Mouse (Mus musculus) forebrain, postnatal 0 days (tissue): ENCODE data around the gene Nol6. TPM values are rescaled to one million over a fixed set of nuclear protein-coding genes. Genes with fewer than 3 reads are reported as not detected.

Source experiments
- ATAC-seq: fragments of 200-750 bp; cut with Nextera tagmentation; 2 replicates; pipeline ENCODE4 v1.8.0; 2017; ENCODE audit warnings: mild to moderate bottlenecking, moderate library complexity
- DNase-seq: peaks from one replicate; pipeline ENCODE4 v3.0.0-alpha.2; 2015
- H3K27ac ChIP-seq: fragments of 300-500 bp; sonication (generic); 2 replicates; pipeline ENCODE4 v1.5.1; 2014; ENCODE audit warnings: low read depth, mild to moderate bottlenecking, antibody characterized with exemption, low read length, moderate library complexity, mixed read lengths
- H3K27me3 ChIP-seq: fragments of 300-500 bp; sonication (generic); 2 replicates; pipeline ENCODE4 v1.6.1; 2014; ENCODE audit warnings: mild to moderate bottlenecking, low read length, mixed read lengths; ENCODE audit not compliant: insufficient read depth
- H3K36me3 ChIP-seq: fragments of 300-500 bp; sonication (generic); 2 replicates; pipeline ENCODE4 v1.6.1; 2014; ENCODE audit warnings: mild to moderate bottlenecking, moderate library complexity; ENCODE audit not compliant: insufficient read depth
- H3K4me1 ChIP-seq: fragments of 300-500 bp; sonication (generic); 2 replicates; pipeline ENCODE4 v1.6.1; 2014; ENCODE audit warnings: antibody characterized with exemption; ENCODE audit not compliant: insufficient read depth
- H3K4me2 ChIP-seq: fragments of 300-500 bp; sonication (generic); 2 replicates; pipeline ENCODE4 v1.6.1; 2014; ENCODE audit warnings: low read depth, mild to moderate bottlenecking, moderate library complexity
- H3K4me3 ChIP-seq: fragments of 300-500 bp; sonication (generic); 2 replicates; pipeline ENCODE4 v1.5.1; 2014; ENCODE audit warnings: low read depth, low read length, mixed read lengths
- H3K9ac ChIP-seq: fragments of 300-500 bp; sonication (generic); 2 replicates; pipeline ENCODE4 v1.6.1; 2014; ENCODE audit warnings: mild to moderate bottlenecking
- H3K9me3 ChIP-seq: fragments of 300-500 bp; sonication (generic); 2 replicates; pipeline ENCODE4 v1.6.1; 2016; ENCODE audit warnings: low read length
- CTCF ChIP-seq: sonication (generic); IDR thresholded peaks from 2 replicates; pipeline ENCODE4 v1.5.1; 2016; ENCODE audit warnings: antibody characterized with exemption, control low read depth, low read depth
- WGBS: fragments of 180-500 bp; shearing (Covaris S2); extraction: QIAGEN DNeasy Blood & Tissue Kit; methylation state at CpG from one replicate; pipeline ENCODE4 v1.1.7; 2014; 5-methylcytosine and 5-hydroxymethylcytosine counted together
- polyA plus RNA-seq: library from polyadenylated mRNA; unstranded; fragments of >200 nt; fragmentation: Nextera tagmentation; extraction: Ambion mirVana; gene quantifications from 2 replicates; pipeline ENCODE4 v1.2.1, GENCODE M21; 2015
- total RNA-seq: library from RNA; depleted of rRNA; stranded (reverse); fragments of >200 nt; gene quantifications from 2 replicates; pipeline ENCODE4 v1.2.3, GENCODE M21; 2014

Gene Nol6
- total and polyA plus RNA-seq, 2 experiments from 2014 or later: 46.0 to 81.8 TPM

DNA sequence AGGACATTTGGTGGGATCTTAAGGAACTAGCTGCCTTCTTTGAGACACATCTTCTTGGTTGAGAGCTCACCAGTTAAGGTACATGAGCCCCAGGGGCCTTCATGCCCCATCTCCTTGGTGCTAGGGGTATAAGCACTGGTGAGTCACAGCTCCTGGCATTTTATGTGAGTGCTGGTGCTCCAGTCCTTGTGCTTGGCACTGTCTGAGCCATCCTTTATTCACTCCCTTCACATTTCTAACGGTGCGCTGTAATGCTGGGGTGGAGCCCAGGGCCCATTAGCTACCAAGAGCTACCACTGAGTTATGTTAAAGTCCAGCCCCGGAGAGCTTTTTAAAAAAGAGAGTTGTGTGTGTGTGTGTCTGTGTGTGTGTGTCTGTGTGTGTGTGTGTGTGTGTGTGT, 28.9 kb upstream of the Nol6 start:
- no peak for ATAC-seq
- Histone ChIP-seq H3K9ac (no peak overlapping the region), H3K4me3 (no peak overlapping the region), H3K4me2 (no peak overlapping the region), H3K9me3 (no peaks in the 10 kb centered on the region), H3K4me1 (no peaks in the 10 kb centered on the region; the same call in 1 of the 2 replicates), H3K36me3 (no peaks in the 10 kb centered on the region), H3K27ac (no peak overlapping the region), H3K27me3 (no peaks in the 10 kb centered on the region)
- DNase-seq: no peak
- no peak for TF ChIP-seq CTCF
- WGBS: 59% methylated on average over 3 of the region's 3 CpGs

DNA sequence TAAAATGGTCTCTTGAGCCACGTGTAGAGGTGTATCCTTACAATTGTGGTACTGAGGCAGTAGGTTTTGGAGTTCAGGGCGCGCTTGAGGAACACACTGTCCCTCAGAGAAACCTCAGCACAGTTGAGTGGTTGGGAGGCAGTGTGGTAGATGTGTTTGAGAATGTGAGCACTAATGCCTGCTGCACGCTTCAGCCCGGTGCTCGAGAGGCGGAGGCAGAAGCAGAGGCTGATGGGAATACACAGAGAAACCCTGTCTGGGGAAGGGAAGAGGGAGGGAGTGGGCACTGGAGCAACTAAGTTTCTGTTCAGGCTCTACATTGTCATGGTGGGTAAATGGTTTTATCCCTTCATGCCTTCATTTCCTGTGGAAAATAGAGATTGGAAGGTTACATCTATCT, 26.9 kb upstream of the Nol6 start:
- H3K4me1 ChIP-seq: no peaks in the 10 kb centered on the region

DNA sequence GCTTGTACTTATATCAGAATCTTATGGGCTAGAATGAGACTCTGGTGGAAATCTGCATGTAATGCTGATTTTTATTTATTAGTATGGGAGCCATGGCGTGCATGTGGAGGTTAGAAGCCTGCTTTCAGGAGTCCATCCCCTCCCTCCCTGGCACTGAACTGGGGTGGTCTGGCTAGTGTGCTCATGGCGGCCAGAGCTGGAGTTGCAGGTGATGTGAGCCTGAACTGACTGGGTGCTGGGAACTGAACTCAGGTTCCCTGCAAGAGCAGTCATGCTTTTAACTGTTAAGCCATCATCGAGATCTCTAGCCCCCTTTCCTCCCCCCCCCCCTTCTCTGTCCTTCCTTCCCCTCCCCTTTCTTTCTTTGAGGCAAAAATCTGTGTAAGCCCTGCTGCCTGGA, 25.6 kb upstream of the Nol6 start:
- H3K9me3 ChIP-seq: no peaks in the 10 kb centered on the region
- H3K36me3 ChIP-seq: no peaks in the 10 kb centered on the region
- no peak overlapping the region for H3K4me3 ChIP-seq
- 69% methylated on average over 3 of the region's 3 CpGs for WGBS
- H3K4me2 ChIP-seq: no peak overlapping the region
- H3K27me3 ChIP-seq: no peaks in the 10 kb centered on the region
- ATAC-seq: no peak
- H3K27ac ChIP-seq: no peak overlapping the region
- no peak for DNase-seq
- no peak overlapping the region for H3K9ac ChIP-seq
- no peaks in the 10 kb centered on the region for H3K4me1 ChIP-seq
- TF ChIP-seq CTCF: no peak

More for the DNA sequence above, 26.9 kb upstream of the Nol6 start:
- Histone ChIP-seq H3K4me3 (no peak overlapping the region), H3K27me3 (no peaks in the 10 kb centered on the region), H3K4me2 (no peak overlapping the region), H3K9ac (no peak overlapping the region), H3K27ac (no peak overlapping the region), H3K36me3 (no peaks in the 10 kb centered on the region), H3K9me3 (no peaks in the 10 kb centered on the region)
- no peak for DNase-seq
- TF ChIP-seq CTCF: no peak
- 88% methylated on average over 7 of the region's 7 CpGs for WGBS
- no peak for ATAC-seq

DNA sequence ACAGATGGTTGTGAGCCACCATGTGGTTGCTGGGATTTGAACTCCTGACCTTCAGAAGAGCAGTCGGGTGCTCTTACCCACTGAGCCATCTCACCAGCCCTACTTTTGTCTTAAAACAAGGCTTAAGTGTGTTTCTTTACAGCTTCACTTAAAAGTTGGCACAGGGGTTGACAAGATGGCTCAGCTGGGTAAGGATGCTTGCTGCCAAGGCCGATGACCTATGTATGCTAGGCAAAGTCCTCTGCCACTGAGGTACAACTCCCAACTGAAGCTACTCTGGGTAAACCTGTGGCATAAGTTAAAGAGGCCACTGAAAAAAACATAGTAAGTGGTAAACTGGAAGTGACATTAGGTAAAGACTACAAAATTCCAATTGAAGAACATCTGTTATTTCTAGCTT, 18.3 kb upstream of the Nol6 start:
- no peaks in the 10 kb centered on the region for H3K27me3 ChIP-seq
- H3K4me2 ChIP-seq: no peak overlapping the region
- H3K4me3 ChIP-seq: no peak overlapping the region
- no peak for DNase-seq
- 91% methylated on average over 2 of the region's 2 CpGs for WGBS
- no peaks in the 10 kb centered on the region for H3K36me3 ChIP-seq
- no peak overlapping the region for H3K27ac ChIP-seq
- H3K9me3 ChIP-seq: no peaks in the 10 kb centered on the region
- H3K4me1 ChIP-seq: no peaks in the 10 kb centered on the region
- H3K9ac ChIP-seq: no peak overlapping the region
- no peak for ATAC-seq
- TF ChIP-seq CTCF: no peak

DNA sequence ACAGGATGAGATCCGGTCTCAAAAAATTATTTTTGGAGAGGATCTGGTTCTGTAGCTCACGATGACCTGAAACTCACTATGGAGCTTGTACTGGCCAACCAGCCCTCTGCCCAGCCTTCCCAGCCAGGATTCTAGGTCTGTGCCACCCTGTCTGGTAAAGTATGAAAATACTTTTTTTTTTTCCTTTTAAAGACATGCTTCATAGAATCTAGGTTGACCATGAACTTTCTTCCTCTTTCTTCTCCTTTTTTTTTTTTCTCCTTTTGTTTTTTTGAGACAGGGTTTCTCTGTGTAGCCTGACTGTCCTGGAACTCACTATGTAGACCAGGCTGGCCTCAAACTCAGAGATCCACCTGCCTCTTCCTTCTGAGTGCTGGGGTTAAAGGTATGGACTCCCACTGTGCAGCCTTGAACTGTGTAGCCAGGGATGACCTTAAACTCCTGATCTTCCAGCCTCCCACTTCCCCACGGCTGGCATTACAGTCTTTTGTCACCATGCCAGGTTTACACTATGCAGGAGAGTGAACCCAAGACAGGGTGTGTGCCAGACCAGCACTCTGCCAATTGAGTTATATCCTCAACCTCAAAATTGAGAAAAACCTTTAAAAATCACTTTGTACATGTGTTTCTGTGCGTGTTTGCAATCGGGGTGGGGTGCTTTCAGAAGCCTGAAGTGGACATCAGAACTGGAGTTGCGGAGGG, 16.1 kb upstream of the Nol6 start:
- peaks cover 6% of the 10 kb centered on the region; the same call in 1 of the 2 replicates for H3K4me1 ChIP-seq
- no peak for ATAC-seq
- WGBS: 84% methylated on average over 6 of the region's 6 CpGs
- no peak for DNase-seq
- H3K9me3 ChIP-seq: no peaks in the 10 kb centered on the region
- no peaks in the 10 kb centered on the region for H3K36me3 ChIP-seq
- no peak overlapping the region for H3K27ac ChIP-seq
- H3K9ac ChIP-seq: no peak overlapping the region
- TF ChIP-seq CTCF: no peak
- no peak overlapping the region for H3K4me2 ChIP-seq
- H3K4me3 ChIP-seq: no peak overlapping the region
- no peaks in the 10 kb centered on the region for H3K27me3 ChIP-seq

DNA sequence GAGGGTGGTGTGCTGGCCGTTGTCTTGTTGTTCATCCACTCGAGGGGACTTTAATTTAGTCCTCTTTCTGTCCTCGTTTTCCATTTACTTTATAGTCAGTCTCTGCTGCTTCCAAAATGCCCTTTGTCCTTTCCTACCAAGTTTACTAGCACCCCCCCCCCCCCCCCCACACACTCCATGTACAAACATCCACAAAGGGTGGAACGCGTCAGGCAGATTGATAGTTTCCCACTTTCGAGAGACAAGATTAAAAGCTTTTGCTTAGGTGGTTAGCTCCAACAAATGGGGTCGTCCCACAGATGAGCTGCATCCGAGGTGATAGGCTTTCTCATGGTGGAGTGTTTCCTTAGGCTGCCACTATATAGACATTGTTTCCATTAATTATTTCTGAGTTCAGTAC, 12.6 kb upstream of the Nol6 start:
- DNase-seq (no peak), ATAC-seq (no peak)
- Histone ChIP-seq H3K27me3 (no peaks in the 10 kb centered on the region), H3K4me1 (peaks cover 10% of the 10 kb centered on the region; the same call in 1 of the 2 replicates), H3K4me2 (peak overlapping the region; percentile 66), H3K9ac (peak overlapping the region; percentile 94), H3K4me3 (peak overlapping the region; percentile 94), H3K36me3 (no peaks in the 10 kb centered on the region), H3K9me3 (no peaks in the 10 kb centered on the region), H3K27ac (peak overlapping the region; percentile 96)
- no peak for TF ChIP-seq CTCF
- under 1% methylated on average over 8 of the region's 8 CpGs for WGBS

DNA sequence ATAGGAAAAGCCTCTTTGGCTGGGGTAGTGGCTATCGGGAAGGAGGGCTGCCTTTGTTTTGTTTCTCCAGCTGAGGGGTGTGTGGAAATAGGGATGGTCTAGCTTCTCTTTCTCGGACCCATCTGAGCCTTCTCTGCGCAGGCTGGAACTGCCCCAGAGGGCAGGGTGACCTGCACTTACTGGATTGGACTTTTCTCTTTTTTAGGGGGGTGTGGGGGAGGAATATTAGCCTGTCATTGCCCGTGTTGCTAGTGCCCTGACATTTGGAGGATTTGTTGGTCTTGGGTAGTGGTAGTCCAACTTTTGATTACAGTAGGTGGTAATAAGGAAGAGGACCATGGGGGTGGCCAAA, 12.2 kb upstream of the Nol6 start:
- no peak for TF ChIP-seq CTCF
- ATAC-seq: peak; percentile 1
- no peaks in the 10 kb centered on the region for H3K27me3 ChIP-seq
- H3K36me3 ChIP-seq: no peaks in the 10 kb centered on the region
- peak overlapping the region; percentile 94 for H3K4me3 ChIP-seq
- no peak for DNase-seq
- H3K27ac ChIP-seq: peak overlapping the region; percentile 96
- H3K4me1 ChIP-seq: peaks cover 10% of the 10 kb centered on the region; the same call in 1 of the 2 replicates
- no peaks in the 10 kb centered on the region for H3K9me3 ChIP-seq
- peak overlapping the region; percentile 94 for H3K9ac ChIP-seq
- WGBS: 0% methylated on average over 4 of the region's 4 CpGs
- peak overlapping the region; percentile 66 for H3K4me2 ChIP-seq
